Mouse (Mus musculus): ENCODE measurements around the gene Tax1bp3. TPM values are rescaled to one million over a fixed set of nuclear protein-coding genes. Genes with fewer than 3 reads are reported as not detected.

The Tax1bp3 gene
- polyA plus RNA-seq, 1 experiment from 2014 or later, result 227 TPM

- H3K9me3 ChIP-seq (ENCODE audit: control insufficient read depth, low read length), result no peaks in the 10 kb centered on the region
- WGBS, result 85% methylated on average over 8 of the region's 8 CpGs
- H3K9ac ChIP-seq (ENCODE audit: low read length), result no peak overlapping the region
Measured at GRCm38 (mm10) chr11:73168071-73168470, 8.8 kb upstream of the Tax1bp3 start.

GRCm38 (mm10) chr11:73168576-73168975, 8.3 kb upstream of the Tax1bp3 start:
- no peak for DNase-seq (ENCODE audit: low spot score)
- WGBS, result 76% methylated on average over 6 of the region's 6 CpGs
- H3K4me3 ChIP-seq (ENCODE audit: low read depth, low read length), result no peak overlapping the region
- ATAC-seq (ENCODE audit: insufficient read depth, low FRiP score, low TSS enrichment), result no peak
- no peaks in the 10 kb centered on the region for H3K4me1 ChIP-seq (ENCODE audit: control insufficient read depth, insufficient read depth, low read length)
- no peaks in the 10 kb centered on the region for H3K27me3 ChIP-seq (ENCODE audit: control insufficient read depth, insufficient read depth, low read length)
- H3K4me2 ChIP-seq (ENCODE audit: low read depth), result no peak overlapping the region
- H3K27ac ChIP-seq (ENCODE audit: low read depth, low read length), result no peak overlapping the region
- H3K36me3 ChIP-seq (ENCODE audit: control insufficient read depth, insufficient read depth, low read length), result no peaks in the 10 kb centered on the region
- no peaks in the 10 kb centered on the region for H3K9me3 ChIP-seq (ENCODE audit: control insufficient read depth, low read length)
- no peak overlapping the region for H3K9ac ChIP-seq (ENCODE audit: low read length)

More at GRCm38 (mm10) chr11:73168071-73168470, 8.8 kb upstream of the Tax1bp3 start:
- Histone ChIP-seq H3K4me3 (ENCODE audit: low read depth, low read length) (no peak overlapping the region), H3K4me1 (ENCODE audit: control insufficient read depth, insufficient read depth, low read length) (no peaks in the 10 kb centered on the region), H3K27me3 (ENCODE audit: control insufficient read depth, insufficient read depth, low read length) (no peaks in the 10 kb centered on the region), H3K4me2 (ENCODE audit: low read depth) (no peak overlapping the region), H3K27ac (ENCODE audit: low read depth, low read length) (no peak overlapping the region), H3K36me3 (ENCODE audit: control insufficient read depth, insufficient read depth, low read length) (no peaks in the 10 kb centered on the region)
- ATAC-seq (ENCODE audit: insufficient read depth, low FRiP score, low TSS enrichment) (no peak), DNase-seq (ENCODE audit: low spot score) (no peak)

DNA sequence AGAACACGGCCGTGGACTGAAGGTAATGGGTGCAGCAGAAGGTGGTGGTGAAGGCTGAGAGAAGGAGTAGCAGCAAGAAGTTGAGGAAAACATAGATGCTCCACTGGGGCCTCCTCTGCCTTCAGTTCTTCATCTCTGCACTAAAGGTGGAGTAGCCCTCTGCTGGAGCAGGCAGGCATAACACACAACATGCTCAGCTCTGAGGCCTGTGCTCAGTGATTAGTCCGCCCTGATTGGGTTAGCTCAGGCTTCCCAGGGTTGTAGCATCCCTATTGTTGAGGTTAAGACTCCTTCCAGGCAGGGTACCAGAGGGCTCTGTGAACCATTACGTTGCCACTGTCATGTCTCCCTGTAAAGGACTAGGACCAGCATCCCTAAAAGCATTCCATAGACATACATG, 7.7 kb upstream of the Tax1bp3 start:
- Histone ChIP-seq H3K9me3 (ENCODE audit: control insufficient read depth, low read length) (no peaks in the 10 kb centered on the region), H3K4me2 (ENCODE audit: low read depth) (no peak overlapping the region), H3K27me3 (ENCODE audit: control insufficient read depth, insufficient read depth, low read length) (no peaks in the 10 kb centered on the region), H3K4me1 (ENCODE audit: control insufficient read depth, insufficient read depth, low read length) (no peaks in the 10 kb centered on the region), H3K27ac (ENCODE audit: low read depth, low read length) (no peak overlapping the region), H3K9ac (ENCODE audit: low read length) (no peak overlapping the region), H3K4me3 (ENCODE audit: low read depth, low read length) (no peak overlapping the region), H3K36me3 (ENCODE audit: control insufficient read depth, insufficient read depth, low read length) (no peaks in the 10 kb centered on the region)
- 46% methylated on average over 4 of the region's 4 CpGs for WGBS
- DNase-seq (ENCODE audit: low spot score), result peak; percentile 61
- ATAC-seq (ENCODE audit: insufficient read depth, low FRiP score, low TSS enrichment), result peak; percentile 27; the same call in 1 of the 2 replicates

DNA sequence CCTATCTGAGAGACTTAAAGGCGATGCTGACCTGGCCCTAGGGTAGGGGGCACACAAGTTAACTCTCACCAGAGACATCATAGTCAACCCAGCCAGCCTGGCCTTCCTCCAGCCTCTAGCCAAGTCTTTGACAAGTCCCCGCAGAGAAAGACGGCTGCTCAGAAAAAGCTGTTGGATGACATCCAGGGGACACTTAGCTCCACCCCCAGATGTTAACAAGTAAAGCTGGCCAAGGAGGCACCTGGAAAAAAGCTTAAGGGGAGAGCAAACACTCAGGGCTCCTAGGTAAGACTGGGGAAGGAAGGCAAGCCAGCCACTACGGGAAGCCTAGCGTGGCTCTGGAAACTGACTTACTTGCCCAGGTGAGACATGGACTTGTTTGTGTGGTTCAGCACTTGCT, 4.7 kb upstream of the Tax1bp3 start:
- no peak overlapping the region for H3K27ac ChIP-seq (ENCODE audit: low read depth, low read length)
- WGBS, result 66% methylated on average over 5 of the region's 5 CpGs
- no peak overlapping the region for H3K4me3 ChIP-seq (ENCODE audit: low read depth, low read length)
- no peaks in the 10 kb centered on the region for H3K36me3 ChIP-seq (ENCODE audit: control insufficient read depth, insufficient read depth, low read length)
- DNase-seq (ENCODE audit: low spot score), result no peak
- H3K4me1 ChIP-seq (ENCODE audit: control insufficient read depth, insufficient read depth, low read length), result peaks cover 6% of the 10 kb centered on the region
- no peaks in the 10 kb centered on the region for H3K9me3 ChIP-seq (ENCODE audit: control insufficient read depth, low read length)
- no peaks in the 10 kb centered on the region for H3K27me3 ChIP-seq (ENCODE audit: control insufficient read depth, insufficient read depth, low read length)
- no peak overlapping the region for H3K9ac ChIP-seq (ENCODE audit: low read length)
- no peak overlapping the region for H3K4me2 ChIP-seq (ENCODE audit: low read depth)
- no peak for ATAC-seq (ENCODE audit: insufficient read depth, low FRiP score, low TSS enrichment)

GRCm38 (mm10) chr11:73175612-73176011, 1.3 kb upstream of the Tax1bp3 start:
- Histone ChIP-seq H3K9me3 (ENCODE audit: control insufficient read depth, low read length) (no peaks in the 10 kb centered on the region), H3K36me3 (ENCODE audit: control insufficient read depth, insufficient read depth, low read length) (no peaks in the 10 kb centered on the region), H3K27ac (ENCODE audit: low read depth, low read length) (no peak overlapping the region), H3K4me1 (ENCODE audit: control insufficient read depth, insufficient read depth, low read length) (peaks cover 12% of the 10 kb centered on the region), H3K4me2 (ENCODE audit: low read depth) (peak overlapping the region; percentile 73), H3K27me3 (ENCODE audit: control insufficient read depth, insufficient read depth, low read length) (no peaks in the 10 kb centered on the region), H3K9ac (ENCODE audit: low read length) (peak overlapping the region; percentile 83; the same call in 1 of the 2 replicates), H3K4me3 (ENCODE audit: low read depth, low read length) (peak overlapping the region; percentile 92)
- ATAC-seq (ENCODE audit: insufficient read depth, low FRiP score, low TSS enrichment) (no peak), DNase-seq (ENCODE audit: low spot score) (no peak)
- 44% methylated on average over 8 of the region's 8 CpGs for WGBS

- peaks cover 12% of the 10 kb centered on the region for H3K4me1 ChIP-seq (ENCODE audit: control insufficient read depth, insufficient read depth, low read length)
- H3K9ac ChIP-seq (ENCODE audit: low read length), result peak overlapping the region; percentile 83
- H3K27me3 ChIP-seq (ENCODE audit: control insufficient read depth, insufficient read depth, low read length), result no peaks in the 10 kb centered on the region
- H3K4me2 ChIP-seq (ENCODE audit: low read depth), result peak overlapping the region; percentile 73
- peak overlapping the region; percentile 92 for H3K4me3 ChIP-seq (ENCODE audit: low read depth, low read length)
- no peak for DNase-seq (ENCODE audit: low spot score)
- no peak for ATAC-seq (ENCODE audit: insufficient read depth, low FRiP score, low TSS enrichment)
- H3K27ac ChIP-seq (ENCODE audit: low read depth, low read length), result no peak overlapping the region
- no peaks in the 10 kb centered on the region for H3K36me3 ChIP-seq (ENCODE audit: control insufficient read depth, insufficient read depth, low read length)
- H3K9me3 ChIP-seq (ENCODE audit: control insufficient read depth, low read length), result no peaks in the 10 kb centered on the region
- WGBS, result 1% methylated on average over 15 of the region's 15 CpGs
Measured at GRCm38 (mm10) chr11:73176186-73176585, 697 bp upstream of the Tax1bp3 start.

GRCm38 (mm10) chr11:73177509-73177875, 609 bp downstream of the Tax1bp3 start:
- peaks cover 12% of the 10 kb centered on the region for H3K4me1 ChIP-seq (ENCODE audit: control insufficient read depth, insufficient read depth, low read length)
- peaks cover 3% of the 10 kb centered on the region; the same call in 1 of the 2 replicates for H3K36me3 ChIP-seq (ENCODE audit: control insufficient read depth, insufficient read depth, low read length)
- peak overlapping the region; percentile 92 for H3K4me3 ChIP-seq (ENCODE audit: low read depth, low read length)
- H3K9me3 ChIP-seq (ENCODE audit: control insufficient read depth, low read length), result no peaks in the 10 kb centered on the region
- no peaks in the 10 kb centered on the region for H3K27me3 ChIP-seq (ENCODE audit: control insufficient read depth, insufficient read depth, low read length)
- H3K9ac ChIP-seq (ENCODE audit: low read length), result peak overlapping the region; percentile 79
- ATAC-seq (ENCODE audit: insufficient read depth, low FRiP score, low TSS enrichment) (peak; percentile 61), DNase-seq (ENCODE audit: low spot score) (peak; percentile 83)
- peak overlapping the region; percentile 81 for H3K27ac ChIP-seq (ENCODE audit: low read depth, low read length)
- peak overlapping the region; percentile 52 for H3K4me2 ChIP-seq (ENCODE audit: low read depth)
- 0% methylated on average over 28 of the region's 28 CpGs for WGBS

- H3K36me3 ChIP-seq (ENCODE audit: control insufficient read depth, insufficient read depth, low read length), result peaks cover 3% of the 10 kb centered on the region; the same call in 1 of the 2 replicates
- H3K9me3 ChIP-seq (ENCODE audit: control insufficient read depth, low read length), result no peaks in the 10 kb centered on the region
- DNase-seq (ENCODE audit: low spot score), result no peak
- H3K9ac ChIP-seq (ENCODE audit: low read length), result peak overlapping the region; percentile 79
- whole genome bisulfite sequencing, result 5% methylated on average over 2 of the region's 2 CpGs
- H3K4me3 ChIP-seq (ENCODE audit: low read depth, low read length), result peak overlapping the region; percentile 92
- peak overlapping the region; percentile 52 for H3K4me2 ChIP-seq (ENCODE audit: low read depth)
- peak; percentile 0; the same call in 1 of the 2 replicates for ATAC-seq (ENCODE audit: insufficient read depth, low FRiP score, low TSS enrichment)
- no peaks in the 10 kb centered on the region for H3K27me3 ChIP-seq (ENCODE audit: control insufficient read depth, insufficient read depth, low read length)
- peak overlapping the region; percentile 81; the same call in 1 of the 2 replicates for H3K27ac ChIP-seq (ENCODE audit: low read depth, low read length)
- H3K4me1 ChIP-seq (ENCODE audit: control insufficient read depth, insufficient read depth, low read length), result peaks cover 12% of the 10 kb centered on the region
Measured at GRCm38 (mm10) chr11:73177895-73178294, 1.0 kb downstream of the Tax1bp3 start.

GRCm38 (mm10) chr11:73185872-73186615, 9.2 kb downstream of the Tax1bp3 start:
- WGBS, result 92% methylated on average over 10 of the region's 10 CpGs
- H3K27ac ChIP-seq (ENCODE audit: low read depth, low read length), result no peak overlapping the region
- no peak overlapping the region for H3K9ac ChIP-seq (ENCODE audit: low read length)
- DNase-seq (ENCODE audit: low spot score) (no peak), ATAC-seq (ENCODE audit: insufficient read depth, low FRiP score, low TSS enrichment) (no peak)
- H3K36me3 ChIP-seq (ENCODE audit: control insufficient read depth, insufficient read depth, low read length), result peaks cover 8% of the 10 kb centered on the region
- no peaks in the 10 kb centered on the region for H3K9me3 ChIP-seq (ENCODE audit: control insufficient read depth, low read length)
- H3K27me3 ChIP-seq (ENCODE audit: control insufficient read depth, insufficient read depth, low read length), result no peaks in the 10 kb centered on the region
- no peak overlapping the region for H3K4me2 ChIP-seq (ENCODE audit: low read depth)
- no peak overlapping the region for H3K4me3 ChIP-seq (ENCODE audit: low read depth, low read length)
- H3K4me1 ChIP-seq (ENCODE audit: control insufficient read depth, insufficient read depth, low read length), result no peaks in the 10 kb centered on the region
